Mouse (Mus musculus) liver, embryonic 16.5 days (tissue): ENCODE data around the gene Gm11084. TPM values are rescaled to one million over a fixed set of nuclear protein-coding genes. Genes with fewer than 3 reads are reported as not detected.

Source experiments
- ATAC-seq: fragments of 200-750 bp; cut with Nextera tagmentation; 2 replicates; pipeline ENCODE4 v1.8.0; 2017; ENCODE audit warnings: low read depth, mild to moderate bottlenecking, moderate number of reproducible peaks, moderate library complexity
- H3K27ac ChIP-seq: fragments of 300-500 bp; sonication (generic); 2 replicates; pipeline ENCODE4 v1.5.1; 2014; ENCODE audit warnings: mild to moderate bottlenecking, low read length
- H3K27me3 ChIP-seq: fragments of 300-500 bp; sonication (generic); 2 replicates; pipeline ENCODE4 v1.6.1; 2014; ENCODE audit warnings: low read depth, low read length, mixed read lengths; ENCODE audit not compliant: control insufficient read depth, insufficient read depth
- H3K36me3 ChIP-seq: fragments of 300-500 bp; sonication (generic); 2 replicates; pipeline ENCODE4 v1.6.1; 2014; ENCODE audit warnings: mild to moderate bottlenecking; ENCODE audit not compliant: control insufficient read depth, insufficient read depth
- H3K4me1 ChIP-seq: fragments of 300-500 bp; sonication (generic); 2 replicates; pipeline ENCODE4 v1.6.1; 2014; ENCODE audit warnings: low read depth, low read length, mixed read lengths; ENCODE audit not compliant: control insufficient read depth
- H3K4me2 ChIP-seq: fragments of 300-500 bp; sonication (generic); 2 replicates; pipeline ENCODE4 v1.6.1; 2014; ENCODE audit warnings: low read depth, low read length, mixed read lengths
- H3K4me3 ChIP-seq: fragments of 300-500 bp; sonication (generic); 2 replicates; pipeline ENCODE4 v1.5.1; 2014; ENCODE audit warnings: low read depth, mild to moderate bottlenecking, low read length
- H3K9ac ChIP-seq: fragments of 300-500 bp; sonication (generic); 2 replicates; pipeline ENCODE4 v1.6.1; 2014; ENCODE audit warnings: low read depth, low read length
- H3K9me3 ChIP-seq: fragments of 300-500 bp; sonication (generic); replicated peaks from 2 replicates; pipeline ENCODE4 v1.6.1; 2016; ENCODE audit warnings: low read length; ENCODE audit not compliant: control insufficient read depth
- WGBS: fragments of 180-500 bp; shearing (Covaris S2); extraction: QIAGEN DNeasy Blood & Tissue Kit; methylation state at CpG from one replicate; pipeline ENCODE4 v1.1.7; 2014; ENCODE audit not compliant: insufficient replicate concordance; 5-methylcytosine and 5-hydroxymethylcytosine counted together
- polyA plus RNA-seq: library from polyadenylated mRNA; unstranded; fragments of >200 nt; fragmentation: Nextera tagmentation; extraction: Ambion mirVana; gene quantifications from 2 replicates; pipeline ENCODE4 v1.2.1, GENCODE M21; 2015

The Gm11084 gene
- polyA plus RNA-seq, 1 experiment from 2014 or later, result not detected

DNA sequence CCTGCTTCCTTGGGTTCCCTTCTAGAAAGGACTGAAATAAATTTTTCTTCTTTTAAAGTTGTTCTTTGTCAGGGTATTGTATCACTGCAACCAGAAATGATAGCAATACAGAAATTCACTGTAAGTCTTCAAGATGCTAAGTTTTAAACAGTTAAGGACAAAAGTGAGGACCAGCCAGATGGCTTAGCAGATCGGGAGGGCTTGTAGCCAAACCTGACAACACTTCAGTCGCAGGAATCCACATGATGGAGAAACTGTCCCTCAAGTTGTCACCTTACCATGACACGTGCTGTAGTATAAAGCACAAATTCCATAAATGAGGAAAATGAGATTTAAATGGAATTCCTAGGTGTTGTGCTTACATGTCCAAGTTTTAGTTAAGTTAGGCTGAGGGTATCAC is 3.3 kb downstream of the Gm11084 start:
- Histone ChIP-seq H3K27ac (no peak overlapping the region), H3K27me3 (no peaks in the 10 kb centered on the region), H3K4me2 (no peak overlapping the region), H3K4me3 (no peak overlapping the region), H3K9ac (no peak overlapping the region), H3K9me3 (no peaks in the 10 kb centered on the region), H3K36me3 (no peaks in the 10 kb centered on the region), H3K4me1 (peaks cover 10% of the 10 kb centered on the region)
- no peak for ATAC-seq
- 79% methylated on average over 3 of the region's 3 CpGs for WGBS

DNA sequence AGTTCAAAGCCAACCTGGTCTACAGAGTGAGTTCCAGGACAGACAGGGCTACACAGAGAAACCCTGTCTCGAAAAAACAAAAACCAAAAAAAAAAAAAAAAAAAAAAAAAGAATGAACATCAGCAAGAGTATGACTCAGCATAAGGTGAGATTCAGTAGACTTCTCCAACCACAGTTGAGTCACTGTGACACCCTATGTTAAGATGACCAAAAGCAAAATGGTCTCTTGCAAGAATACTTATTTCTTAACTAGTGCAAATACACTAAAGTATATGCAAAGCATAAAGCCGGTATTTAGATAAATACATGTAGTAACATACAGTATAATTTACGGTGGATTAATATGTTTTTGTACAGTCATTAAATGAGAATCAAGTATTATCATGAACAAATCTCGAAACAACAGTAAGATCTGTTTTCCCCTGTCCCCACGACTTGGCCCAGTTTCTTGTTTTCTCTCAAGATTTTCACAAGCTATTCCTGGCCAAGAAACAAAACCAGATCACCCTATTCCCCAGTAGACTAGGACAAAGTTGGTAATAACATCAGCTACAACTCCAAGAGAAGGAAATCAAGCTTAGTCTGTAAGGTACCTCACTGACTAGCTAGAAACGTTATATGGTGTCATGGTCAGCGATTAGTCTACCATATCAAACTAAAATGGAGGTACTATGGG is 4.3 kb downstream of the Gm11084 start:
- H3K4me1 ChIP-seq, result peaks cover 10% of the 10 kb centered on the region
- no peak overlapping the region for H3K9ac ChIP-seq
- 78% methylated on average over 7 of the region's 7 CpGs for WGBS
- 0 out of 2 replicates have a peak overlapping the region, but pooled peaks have one; percentile 77 for H3K4me2 ChIP-seq
- H3K4me3 ChIP-seq, result no peak overlapping the region
- H3K27ac ChIP-seq, result no peak overlapping the region; the same call in 1 of the 2 replicates
- no peaks in the 10 kb centered on the region for H3K9me3 ChIP-seq
- no peaks in the 10 kb centered on the region for H3K36me3 ChIP-seq
- ATAC-seq, result no peak
- no peaks in the 10 kb centered on the region for H3K27me3 ChIP-seq

DNA sequence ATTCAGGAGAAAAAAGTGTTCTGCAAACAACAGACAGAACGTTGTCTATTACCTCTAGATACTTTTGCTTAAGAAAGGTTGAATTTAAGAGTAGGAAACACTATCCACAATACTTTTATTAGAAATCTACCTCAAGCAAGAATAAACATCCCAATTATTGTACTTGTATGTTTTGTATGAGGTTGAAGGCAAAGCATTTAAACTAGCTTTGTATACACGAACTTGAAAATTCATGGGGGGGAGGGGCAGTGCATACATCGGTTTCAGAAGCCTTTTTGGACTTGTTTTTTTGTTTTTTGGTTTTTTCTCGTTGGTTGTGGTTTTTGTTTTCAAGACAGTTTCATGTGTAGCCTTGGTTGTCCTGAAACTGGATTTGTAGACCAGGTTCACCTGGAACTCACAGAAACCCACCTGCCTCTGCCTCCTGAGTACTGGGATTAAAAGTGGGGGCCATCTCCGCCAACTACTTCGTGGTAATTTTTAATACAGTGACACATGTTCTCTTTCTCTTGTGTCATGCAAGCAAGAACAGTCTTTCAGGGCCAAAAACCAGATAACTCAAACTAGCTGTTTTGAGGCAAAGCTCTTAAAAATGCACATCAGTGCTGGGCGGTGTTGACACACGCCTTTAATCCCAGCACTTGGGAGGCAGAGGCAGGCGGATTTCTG is 4.9 kb downstream of the Gm11084 start:
- Histone ChIP-seq H3K4me2 (peak overlapping the region; percentile 77), H3K27me3 (no peaks in the 10 kb centered on the region), H3K9me3 (no peaks in the 10 kb centered on the region), H3K27ac (peak overlapping the region; percentile 100), H3K36me3 (no peaks in the 10 kb centered on the region), H3K9ac (peak overlapping the region; percentile 100), H3K4me3 (peak overlapping the region; percentile 100), H3K4me1 (peaks cover 13% of the 10 kb centered on the region)
- WGBS, result 60% methylated on average over 9 of the region's 9 CpGs
- ATAC-seq, result no peak

DNA sequence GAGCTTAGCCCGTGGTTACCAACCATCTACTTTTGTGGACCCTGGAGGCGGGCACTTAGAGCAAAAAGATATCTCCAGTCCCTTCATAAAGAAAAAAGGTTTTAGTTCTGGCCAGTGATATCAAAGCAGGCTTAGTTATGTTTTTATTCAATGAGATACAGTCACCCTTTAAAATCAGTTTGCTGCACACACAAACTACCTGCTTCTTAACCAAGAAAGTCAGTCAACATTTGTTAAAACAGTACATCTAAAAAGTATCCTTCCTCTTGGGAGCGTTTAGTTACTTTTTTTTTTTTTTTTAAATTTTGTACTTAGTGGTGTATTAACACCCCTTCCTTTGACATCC is 5.5 kb downstream of the Gm11084 start:
- Histone ChIP-seq H3K27ac (peak overlapping the region; percentile 100), H3K36me3 (peaks cover under 1% of the 10 kb centered on the region; the same call in 1 of the 2 replicates), H3K9me3 (no peaks in the 10 kb centered on the region), H3K4me2 (peak overlapping the region; percentile 77), H3K4me1 (peaks cover 17% of the 10 kb centered on the region), H3K9ac (peak overlapping the region; percentile 100), H3K27me3 (no peaks in the 10 kb centered on the region), H3K4me3 (peak overlapping the region; percentile 100)
- ATAC-seq, result no peak
- 11% methylated on average over 3 of the region's 3 CpGs for WGBS

DNA sequence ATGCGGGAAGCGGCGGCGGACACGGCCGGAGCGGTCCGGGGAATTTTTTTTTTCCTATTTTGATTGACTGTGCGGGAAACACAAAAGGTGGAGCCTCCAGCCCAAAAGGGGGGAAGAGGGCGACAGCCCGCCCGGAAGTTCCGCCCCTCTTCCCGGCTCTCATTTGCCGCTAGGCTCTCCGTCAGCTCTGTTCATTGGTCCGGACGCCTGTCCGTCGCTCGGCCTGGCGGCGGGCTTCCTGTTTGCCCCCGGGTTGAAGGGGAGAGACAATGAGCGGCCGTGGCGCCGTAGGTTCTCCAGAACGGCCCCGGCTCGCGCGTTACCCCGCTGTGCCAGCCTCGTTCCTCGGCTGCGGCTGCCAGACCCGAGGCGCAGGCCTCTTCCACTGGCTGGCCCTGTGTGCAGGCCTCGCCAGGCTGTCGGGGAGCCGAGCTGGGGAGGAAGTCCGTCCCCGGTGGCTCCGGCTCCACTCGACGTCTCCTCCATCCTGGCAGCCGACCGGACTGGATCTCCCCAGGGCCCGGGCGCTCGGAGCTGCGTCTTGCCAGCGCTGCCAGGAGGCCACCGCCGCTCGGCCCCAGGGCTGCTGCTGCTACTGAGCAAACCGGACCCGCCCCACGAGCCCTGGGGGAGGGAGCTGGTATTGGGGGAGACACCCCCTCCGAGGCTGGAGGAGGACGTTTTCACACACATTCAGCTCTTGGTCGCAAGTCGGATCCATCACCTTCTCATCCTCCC is 6.0 kb downstream of the Gm11084 start, which contains the start of gene Sp3:
TSS of gene Sp3 (minus strand) at position 110 of the 738 bp plus-strand sequence.
- Histone ChIP-seq H3K9ac (peak within 1 kb of the TSS; percentile 100), H3K4me2 (peak within 1 kb of the TSS; percentile 77), H3K27ac (peak within 1 kb of the TSS; percentile 100), H3K4me3 (peak within 1 kb of the TSS; percentile 100), H3K9me3 (no peaks in the 10 kb centered on the region), H3K27me3 (no peaks in the 10 kb centered on the region), H3K36me3 (peaks cover 5% of the 10 kb centered on the region; the same call in 1 of the 2 replicates), H3K4me1 (peaks cover 22% of the 10 kb centered on the region)
- peak; percentile 75 for ATAC-seq
- under 1% methylated on average over 64 of the region's 64 CpGs for WGBS

DNA sequence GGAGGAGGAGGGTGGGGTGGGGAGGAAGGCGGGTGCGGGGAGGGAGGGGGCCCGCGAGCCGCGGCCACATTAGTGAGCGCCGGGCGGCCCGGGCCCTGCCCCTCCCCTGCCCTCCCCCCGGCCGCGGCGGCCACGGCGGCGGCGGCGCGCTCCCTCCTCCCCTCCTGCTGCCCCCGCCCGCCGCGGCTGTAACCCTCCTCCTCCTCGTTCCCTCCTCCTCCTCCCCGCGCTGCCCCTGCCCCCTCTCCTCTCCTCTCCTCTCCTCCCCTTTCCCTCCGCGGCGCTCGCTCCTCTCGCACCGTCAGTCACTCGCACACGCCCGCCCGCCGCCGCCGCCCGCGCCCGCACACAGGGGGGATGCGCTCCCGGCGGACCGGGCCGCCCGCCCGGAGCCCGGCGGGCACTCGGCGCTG is 6.9 kb downstream of the Gm11084 start:
- Histone ChIP-seq H3K9ac (peak overlapping the region; percentile 100), H3K36me3 (peaks cover 5% of the 10 kb centered on the region; the same call in 1 of the 2 replicates), H3K27me3 (no peaks in the 10 kb centered on the region), H3K27ac (peak overlapping the region; percentile 100), H3K4me3 (peak overlapping the region; percentile 100), H3K4me2 (peak overlapping the region; percentile 62), H3K4me1 (peaks cover 21% of the 10 kb centered on the region), H3K9me3 (no peaks in the 10 kb centered on the region)
- peak; percentile 68 for ATAC-seq
- under 1% methylated on average over 33 of the region's 54 CpGs for WGBS

DNA sequence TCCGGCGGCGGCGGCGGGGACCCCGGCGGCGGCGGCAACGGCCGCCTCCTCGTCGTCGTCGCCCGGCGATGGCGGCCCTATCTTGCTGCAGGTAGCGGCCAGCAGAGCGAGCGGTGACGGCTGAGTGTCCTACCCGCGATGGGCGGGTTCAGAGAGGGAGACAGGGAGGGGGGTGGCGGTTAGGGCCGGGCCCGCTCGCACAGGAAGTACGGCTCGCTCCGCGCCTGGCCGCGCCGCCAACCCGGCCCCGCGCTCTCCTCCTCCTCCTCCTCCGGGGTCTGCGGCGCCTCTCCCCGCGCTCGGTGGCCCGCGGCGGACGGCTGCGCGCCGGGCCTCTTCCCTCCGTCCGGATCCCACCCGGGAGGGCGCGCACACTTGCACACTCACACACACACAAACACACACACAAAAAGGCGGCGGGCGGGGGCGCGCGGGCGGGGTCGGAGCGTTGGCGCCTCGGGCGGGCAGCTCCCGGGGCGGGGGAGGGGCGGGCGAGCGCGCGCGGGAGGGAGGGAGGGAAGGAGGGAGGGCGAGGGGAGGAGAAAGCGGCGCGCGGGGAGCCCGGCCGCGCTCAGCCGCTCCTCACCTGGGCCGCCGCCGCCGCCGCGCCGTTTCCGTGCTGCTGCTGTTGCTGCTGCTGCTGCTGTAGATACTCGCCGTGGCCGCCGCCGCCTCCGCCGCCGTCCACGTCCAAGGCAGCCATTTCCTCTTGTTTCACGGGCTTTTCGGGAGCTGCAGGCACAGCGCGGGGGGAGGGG is 7.4 kb downstream of the Gm11084 start:
- peaks cover 18% of the 10 kb centered on the region for H3K4me1 ChIP-seq
- no peaks in the 10 kb centered on the region for H3K9me3 ChIP-seq
- peaks cover 5% of the 10 kb centered on the region; the same call in 1 of the 2 replicates for H3K36me3 ChIP-seq
- under 1% methylated on average over 84 of the region's 107 CpGs for WGBS
- H3K27ac ChIP-seq, result peak overlapping the region; percentile 100
- no peaks in the 10 kb centered on the region for H3K27me3 ChIP-seq
- H3K4me3 ChIP-seq, result peak overlapping the region; percentile 100
- H3K4me2 ChIP-seq, result peak overlapping the region; percentile 62
- peak; percentile 76 for ATAC-seq
- peak overlapping the region; percentile 100 for H3K9ac ChIP-seq

DNA sequence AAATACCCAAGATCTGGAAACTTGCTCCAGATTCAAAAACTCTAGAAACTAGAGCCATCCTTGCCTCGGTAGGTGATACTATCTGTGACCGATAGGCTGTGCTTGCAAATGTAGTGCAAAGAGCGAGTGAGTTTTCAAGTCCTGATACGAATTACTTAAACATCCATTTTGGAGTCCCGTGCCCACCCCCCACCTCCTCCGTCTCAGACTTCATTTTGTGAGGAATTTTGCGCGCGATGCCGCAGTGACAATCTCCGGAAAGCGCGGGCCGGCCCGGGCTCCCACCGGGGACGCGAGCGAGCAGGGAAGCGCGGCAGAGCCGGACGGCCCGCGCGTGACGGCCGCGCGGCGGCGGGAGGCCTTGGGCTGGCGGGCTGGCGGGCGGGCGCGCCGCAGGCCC is 8.0 kb downstream of the Gm11084 start:
- under 1% methylated on average over 36 of the region's 38 CpGs for WGBS

More for the DNA sequence above, 8.0 kb downstream of the Gm11084 start:
- peak overlapping the region; percentile 100 for H3K4me3 ChIP-seq
- H3K27ac ChIP-seq, result peak overlapping the region; percentile 100
- ATAC-seq, result peak; percentile 8; the same call in 1 of the 2 replicates
- peaks cover 5% of the 10 kb centered on the region; the same call in 1 of the 2 replicates for H3K36me3 ChIP-seq
- H3K27me3 ChIP-seq, result no peaks in the 10 kb centered on the region
- H3K9ac ChIP-seq, result peak overlapping the region; percentile 100
- H3K9me3 ChIP-seq, result no peaks in the 10 kb centered on the region
- H3K4me1 ChIP-seq, result peaks cover 18% of the 10 kb centered on the region
- H3K4me2 ChIP-seq, result peak overlapping the region; percentile 62
